Mouse (Mus musculus): ENCODE data around the gene Plekhj1. TPM values are rescaled to one million over a fixed set of nuclear protein-coding genes. Genes with fewer than 3 reads are reported as not detected.
A peak's percentile ranks its signal among the peaks of the same experiment; 100 is the strongest.

Plekhj1 gene
- polyA plus RNA-seq, 1 experiment = 73.5 TPM

DNA sequence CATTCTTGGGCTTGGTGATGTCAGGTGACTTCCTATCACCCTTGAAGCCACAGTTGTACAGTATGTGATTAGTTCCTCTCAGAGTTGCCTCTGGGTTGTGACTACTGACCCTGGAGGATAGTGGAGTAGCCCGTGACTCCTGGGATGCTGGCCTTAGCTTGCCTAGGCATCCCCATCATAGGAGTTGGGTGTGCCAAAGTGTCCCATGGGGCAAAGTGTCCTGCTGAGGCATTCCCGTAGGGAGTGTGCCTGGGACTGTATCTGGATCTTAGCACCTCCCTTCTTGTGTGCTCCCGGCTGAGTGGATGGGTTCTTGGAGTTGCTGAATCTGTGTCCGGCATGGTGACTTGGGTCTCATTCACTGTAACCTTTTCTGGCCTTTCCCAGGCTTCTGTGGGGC is 23.4 kb downstream of the Plekhj1 start:
- no peaks in the 10 kb centered on the region for H3K4me1 ChIP-seq (ENCODE audit: control insufficient read depth, insufficient read depth, low read length)
- TF ChIP-seq EP300 (IDR thresholded peaks at IDR 0.05; ENCODE audit: insufficient read depth, low read depth, low read length) (no peak), POLR2A (IDR thresholded peaks at IDR 0.05; ENCODE audit: insufficient read depth, low read length) (no peak), CTCF (IDR thresholded peaks at IDR 0.05; ENCODE audit: low read depth, low read length) (no peak)
- H3K9me3 ChIP-seq (replicated peaks; ENCODE audit: control insufficient read depth, insufficient read depth, low read length, poor library complexity, severe bottlenecking) = no peaks in the 10 kb centered on the region
- H3K36me3 ChIP-seq (ENCODE audit: control insufficient read depth, insufficient read depth, low read length, poor library complexity, severe bottlenecking) = peaks cover 34% of the 10 kb centered on the region
- H3K4me3 ChIP-seq (ENCODE audit: low read depth, low read length) = no peak overlapping the region
- no peaks in the 10 kb centered on the region for H3K27me3 ChIP-seq (ENCODE audit: control insufficient read depth, insufficient read depth, low read length, poor library complexity, severe bottlenecking)
- no peak overlapping the region for H3K9ac ChIP-seq (ENCODE audit: low read depth, poor library complexity, severe bottlenecking)
- H3K27ac ChIP-seq (ENCODE audit: insufficient read depth, low read length) = no peak overlapping the region

DNA sequence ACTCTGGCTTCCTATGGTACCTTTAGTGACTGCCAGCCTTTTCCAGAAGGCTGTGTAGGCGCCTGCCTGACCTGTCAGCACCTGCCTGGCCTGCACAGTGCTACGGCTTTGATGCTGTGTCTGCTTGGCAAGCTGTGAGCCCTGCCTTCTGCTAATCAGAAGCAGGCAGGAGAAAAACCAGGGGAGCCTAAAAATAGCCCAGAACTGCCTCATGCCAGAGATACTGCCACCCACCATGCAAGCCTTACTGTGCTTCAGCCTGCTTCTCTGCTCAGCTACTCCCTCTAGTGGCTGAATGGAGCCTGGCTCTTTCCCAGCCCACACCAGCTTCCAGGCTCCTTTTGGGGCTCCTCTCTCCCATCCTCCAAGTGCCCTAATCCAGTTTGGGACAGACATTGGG is 23.9 kb downstream of the Plekhj1 start:
- Histone ChIP-seq H3K27ac (ENCODE audit: insufficient read depth, low read length) (no peak overlapping the region), H3K27me3 (ENCODE audit: control insufficient read depth, insufficient read depth, low read length, poor library complexity, severe bottlenecking) (no peaks in the 10 kb centered on the region), H3K36me3 (ENCODE audit: control insufficient read depth, insufficient read depth, low read length, poor library complexity, severe bottlenecking) (peaks cover 34% of the 10 kb centered on the region), H3K4me1 (ENCODE audit: control insufficient read depth, insufficient read depth, low read length) (no peaks in the 10 kb centered on the region), H3K9ac (ENCODE audit: low read depth, poor library complexity, severe bottlenecking) (no peak overlapping the region), H3K4me3 (ENCODE audit: low read depth, low read length) (no peak overlapping the region), H3K9me3 (replicated peaks; ENCODE audit: control insufficient read depth, insufficient read depth, low read length, poor library complexity, severe bottlenecking) (no peaks in the 10 kb centered on the region)
- TF ChIP-seq EP300 (IDR thresholded peaks at IDR 0.05; ENCODE audit: insufficient read depth, low read depth, low read length) (no peak), CTCF (IDR thresholded peaks at IDR 0.05; ENCODE audit: low read depth, low read length) (peak; percentile 96), POLR2A (IDR thresholded peaks at IDR 0.05; ENCODE audit: insufficient read depth, low read length) (no peak)

DNA sequence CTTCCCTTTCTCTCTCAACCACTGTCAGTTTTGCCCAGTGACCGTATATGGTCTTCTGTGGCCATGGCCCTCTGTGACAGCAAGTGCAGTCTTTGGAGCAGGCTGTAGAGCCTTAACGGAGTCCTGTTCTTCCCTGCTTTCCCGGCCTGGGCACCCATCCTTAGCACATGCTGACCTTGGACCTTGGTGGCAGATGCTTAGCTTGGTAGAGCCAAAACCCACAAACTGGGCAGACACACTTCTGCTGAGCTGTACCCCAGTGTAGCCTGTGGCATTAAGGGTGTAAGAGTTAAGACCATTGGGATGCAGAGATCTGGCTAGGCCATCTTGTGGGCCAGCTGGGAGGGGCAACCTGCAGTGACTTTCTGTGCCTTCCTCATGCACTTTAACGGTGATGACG is 24.6 kb downstream of the Plekhj1 start:
- Histone ChIP-seq H3K36me3 (ENCODE audit: control insufficient read depth, insufficient read depth, low read length, poor library complexity, severe bottlenecking) (peaks cover 30% of the 10 kb centered on the region), H3K4me1 (ENCODE audit: control insufficient read depth, insufficient read depth, low read length) (no peaks in the 10 kb centered on the region), H3K27me3 (ENCODE audit: control insufficient read depth, insufficient read depth, low read length, poor library complexity, severe bottlenecking) (no peaks in the 10 kb centered on the region), H3K4me3 (ENCODE audit: low read depth, low read length) (no peak overlapping the region), H3K27ac (ENCODE audit: insufficient read depth, low read length) (no peak overlapping the region), H3K9me3 (replicated peaks; ENCODE audit: control insufficient read depth, insufficient read depth, low read length, poor library complexity, severe bottlenecking) (no peaks in the 10 kb centered on the region), H3K9ac (ENCODE audit: low read depth, poor library complexity, severe bottlenecking) (no peak overlapping the region)
- TF ChIP-seq EP300 (IDR thresholded peaks at IDR 0.05; ENCODE audit: insufficient read depth, low read depth, low read length) (no peak), POLR2A (IDR thresholded peaks at IDR 0.05; ENCODE audit: insufficient read depth, low read length) (no peak), CTCF (IDR thresholded peaks at IDR 0.05; ENCODE audit: low read depth, low read length) (no peak)

GRCm38 (mm10) chr10:80768365-80768764 is 30.1 kb downstream of the Plekhj1 start:
- Histone ChIP-seq H3K36me3 (ENCODE audit: control insufficient read depth, insufficient read depth, low read length, poor library complexity, severe bottlenecking) (peaks cover 31% of the 10 kb centered on the region), H3K9ac (ENCODE audit: low read depth, poor library complexity, severe bottlenecking) (no peak overlapping the region), H3K27ac (ENCODE audit: insufficient read depth, low read length) (no peak overlapping the region), H3K9me3 (replicated peaks; ENCODE audit: control insufficient read depth, insufficient read depth, low read length, poor library complexity, severe bottlenecking) (no peaks in the 10 kb centered on the region), H3K27me3 (ENCODE audit: control insufficient read depth, insufficient read depth, low read length, poor library complexity, severe bottlenecking) (no peaks in the 10 kb centered on the region), H3K4me3 (ENCODE audit: low read depth, low read length) (no peak overlapping the region), H3K4me1 (ENCODE audit: control insufficient read depth, insufficient read depth, low read length) (peaks cover 3% of the 10 kb centered on the region)
- TF ChIP-seq CTCF (IDR thresholded peaks at IDR 0.05; ENCODE audit: low read depth, low read length) = no peak
- no peak for TF ChIP-seq POLR2A (IDR thresholded peaks at IDR 0.05; ENCODE audit: insufficient read depth, low read length)
- TF ChIP-seq EP300 (IDR thresholded peaks at IDR 0.05; ENCODE audit: insufficient read depth, low read depth, low read length) = no peak

GRCm38 (mm10) chr10:80766161-80766815 is 32.1 kb downstream of the Plekhj1 start:
- peak overlapping the region; percentile 87 for H3K27ac ChIP-seq (ENCODE audit: insufficient read depth, low read length)
- H3K9me3 ChIP-seq (replicated peaks; ENCODE audit: control insufficient read depth, insufficient read depth, low read length, poor library complexity, severe bottlenecking) = no peaks in the 10 kb centered on the region
- H3K36me3 ChIP-seq (ENCODE audit: control insufficient read depth, insufficient read depth, low read length, poor library complexity, severe bottlenecking) = peaks cover 20% of the 10 kb centered on the region
- peaks cover 3% of the 10 kb centered on the region for H3K4me1 ChIP-seq (ENCODE audit: control insufficient read depth, insufficient read depth, low read length)
- TF ChIP-seq POLR2A (IDR thresholded peaks at IDR 0.05; ENCODE audit: insufficient read depth, low read length) (no peak), CTCF (IDR thresholded peaks at IDR 0.05; ENCODE audit: low read depth, low read length) (no peak), EP300 (IDR thresholded peaks at IDR 0.05; ENCODE audit: insufficient read depth, low read depth, low read length) (peak; percentile 86)
- H3K4me3 ChIP-seq (ENCODE audit: low read depth, low read length) = no peak overlapping the region
- H3K27me3 ChIP-seq (ENCODE audit: control insufficient read depth, insufficient read depth, low read length, poor library complexity, severe bottlenecking) = no peaks in the 10 kb centered on the region
- H3K9ac ChIP-seq (ENCODE audit: low read depth, poor library complexity, severe bottlenecking) = no peak overlapping the region

DNA sequence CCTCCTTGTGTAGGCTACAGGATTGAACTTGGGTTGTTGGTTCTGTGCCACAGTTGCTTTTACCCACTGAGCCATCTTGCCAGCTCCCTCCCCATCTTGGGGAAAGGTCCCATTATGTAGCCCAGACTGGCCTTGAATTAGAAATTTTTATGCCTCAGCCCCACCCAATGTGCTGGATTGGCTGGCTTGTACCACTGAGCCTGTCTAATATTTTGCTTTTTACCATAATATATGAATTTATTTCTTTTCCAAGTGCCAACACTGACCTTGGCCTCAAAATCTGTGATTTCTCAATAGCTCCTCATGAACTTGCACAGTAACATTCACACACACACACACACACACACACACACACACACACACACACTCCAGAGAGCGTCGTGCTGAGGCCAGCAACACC is 32.7 kb downstream of the Plekhj1 start:
- Histone ChIP-seq H3K4me3 (ENCODE audit: low read depth, low read length) (no peak overlapping the region), H3K9me3 (replicated peaks; ENCODE audit: control insufficient read depth, insufficient read depth, low read length, poor library complexity, severe bottlenecking) (no peaks in the 10 kb centered on the region), H3K4me1 (ENCODE audit: control insufficient read depth, insufficient read depth, low read length) (peaks cover 3% of the 10 kb centered on the region), H3K9ac (ENCODE audit: low read depth, poor library complexity, severe bottlenecking) (no peak overlapping the region), H3K27ac (ENCODE audit: insufficient read depth, low read length) (peak overlapping the region; percentile 87), H3K36me3 (ENCODE audit: control insufficient read depth, insufficient read depth, low read length, poor library complexity, severe bottlenecking) (peaks cover 16% of the 10 kb centered on the region), H3K27me3 (ENCODE audit: control insufficient read depth, insufficient read depth, low read length, poor library complexity, severe bottlenecking) (no peaks in the 10 kb centered on the region)
- no peak for TF ChIP-seq EP300 (IDR thresholded peaks at IDR 0.05; ENCODE audit: insufficient read depth, low read depth, low read length)
- no peak for TF ChIP-seq CTCF (IDR thresholded peaks at IDR 0.05; ENCODE audit: low read depth, low read length)
- TF ChIP-seq POLR2A (IDR thresholded peaks at IDR 0.05; ENCODE audit: insufficient read depth, low read length) = no peak

Data from ES-Bruce4 (cell line).